Mouse (Mus musculus): ENCODE data around the gene Prrc2b. TPM values are rescaled to one million over a fixed set of nuclear protein-coding genes. Genes with fewer than 3 reads are reported as not detected.

The Prrc2b gene
- polyA plus RNA-seq, 1 experiment from 2014 or later = 52.8 TPM

- H3K27ac ChIP-seq (ENCODE audit: low read depth) = no peak overlapping the region
- H3K36me3 ChIP-seq (ENCODE audit: control insufficient read depth, insufficient read depth, low read length) = peaks cover 88% of the 10 kb centered on the region
- no peak for ATAC-seq (replicated peaks; ENCODE audit: low FRiP score, low TSS enrichment, low read depth)
Observed at GRCm38 (mm10) chr2:32189060-32189681, 38.3 kb downstream of the Prrc2b start.

GRCm38 (mm10) chr2:32190620-32191019 is 39.7 kb downstream of the Prrc2b start:
- no peak for ATAC-seq (replicated peaks; ENCODE audit: low FRiP score, low TSS enrichment, low read depth)
- Histone ChIP-seq H3K4me2 (ENCODE audit: low read length) (no peak overlapping the region), H3K36me3 (ENCODE audit: control insufficient read depth, insufficient read depth, low read length) (peaks cover 89% of the 10 kb centered on the region)

More at GRCm38 (mm10) chr2:32189060-32189681, 38.3 kb downstream of the Prrc2b start:
- Histone ChIP-seq H3K9me3 (ENCODE audit: control insufficient read depth, low read length) (no peaks in the 10 kb centered on the region), H3K4me1 (replicated peaks; ENCODE audit: control insufficient read depth, insufficient read depth, low read length) (no peaks in the 10 kb centered on the region), H3K4me2 (ENCODE audit: low read length) (no peak overlapping the region), H3K27me3 (replicated peaks; ENCODE audit: control insufficient read depth, insufficient read depth, low read length) (no peaks in the 10 kb centered on the region), H3K9ac (ENCODE audit: low read length) (no peak overlapping the region), H3K4me3 (ENCODE audit: low read depth, low read length) (no peak overlapping the region)
- WGBS = 87% methylated on average over 5 of the region's 5 CpGs
- no peak for DNase-seq (ENCODE audit: low spot score)

GRCm38 (mm10) chr2:32191872-32192507 is 41.1 kb downstream of the Prrc2b start:
- Histone ChIP-seq H3K9me3 (ENCODE audit: control insufficient read depth, low read length) (no peaks in the 10 kb centered on the region), H3K9ac (ENCODE audit: low read length) (no peak overlapping the region), H3K4me2 (ENCODE audit: low read length) (no peak overlapping the region), H3K4me3 (ENCODE audit: low read depth, low read length) (no peak overlapping the region), H3K27me3 (replicated peaks; ENCODE audit: control insufficient read depth, insufficient read depth, low read length) (no peaks in the 10 kb centered on the region), H3K36me3 (ENCODE audit: control insufficient read depth, insufficient read depth, low read length) (peaks cover 90% of the 10 kb centered on the region), H3K4me1 (replicated peaks; ENCODE audit: control insufficient read depth, insufficient read depth, low read length) (no peaks in the 10 kb centered on the region), H3K27ac (ENCODE audit: low read depth) (no peak overlapping the region)
- 77% methylated on average over 15 of the region's 18 CpGs for WGBS
- DNase-seq (ENCODE audit: low spot score) (peak; percentile 74), ATAC-seq (replicated peaks; ENCODE audit: low FRiP score, low TSS enrichment, low read depth) (no peak)

More at GRCm38 (mm10) chr2:32190620-32191019, 39.7 kb downstream of the Prrc2b start:
- 82% methylated on average over 1 of the region's 1 CpGs for WGBS
- no peaks in the 10 kb centered on the region for H3K27me3 ChIP-seq (replicated peaks; ENCODE audit: control insufficient read depth, insufficient read depth, low read length)
- no peak overlapping the region for H3K4me3 ChIP-seq (ENCODE audit: low read depth, low read length)
- no peaks in the 10 kb centered on the region for H3K9me3 ChIP-seq (ENCODE audit: control insufficient read depth, low read length)
- H3K9ac ChIP-seq (ENCODE audit: low read length) = no peak overlapping the region
- H3K27ac ChIP-seq (ENCODE audit: low read depth) = no peak overlapping the region
- DNase-seq (ENCODE audit: low spot score) = no peak
- H3K4me1 ChIP-seq (replicated peaks; ENCODE audit: control insufficient read depth, insufficient read depth, low read length) = no peaks in the 10 kb centered on the region

GRCm38 (mm10) chr2:32198977-32199376 is 48.1 kb downstream of the Prrc2b start:
- no peaks in the 10 kb centered on the region for H3K4me1 ChIP-seq (replicated peaks; ENCODE audit: control insufficient read depth, insufficient read depth, low read length)
- no peak overlapping the region for H3K4me3 ChIP-seq (ENCODE audit: low read depth, low read length)
- WGBS = 74% methylated on average over 11 of the region's 11 CpGs
- no peaks in the 10 kb centered on the region for H3K27me3 ChIP-seq (replicated peaks; ENCODE audit: control insufficient read depth, insufficient read depth, low read length)
- no peak overlapping the region for H3K9ac ChIP-seq (ENCODE audit: low read length)
- no peaks in the 10 kb centered on the region for H3K9me3 ChIP-seq (ENCODE audit: control insufficient read depth, low read length)
- H3K27ac ChIP-seq (ENCODE audit: low read depth) = no peak overlapping the region
- DNase-seq (ENCODE audit: low spot score) = no peak
- no peak for ATAC-seq (replicated peaks; ENCODE audit: low FRiP score, low TSS enrichment, low read depth)
- peaks cover 100% of the 10 kb centered on the region for H3K36me3 ChIP-seq (ENCODE audit: control insufficient read depth, insufficient read depth, low read length)
- H3K4me2 ChIP-seq (ENCODE audit: low read length) = no peak overlapping the region

GRCm38 (mm10) chr2:32200033-32200432 is 49.2 kb downstream of the Prrc2b start:
- no peak overlapping the region for H3K4me2 ChIP-seq (ENCODE audit: low read length)
- no peaks in the 10 kb centered on the region for H3K27me3 ChIP-seq (replicated peaks; ENCODE audit: control insufficient read depth, insufficient read depth, low read length)
- H3K27ac ChIP-seq (ENCODE audit: low read depth) = no peak overlapping the region
- H3K4me1 ChIP-seq (replicated peaks; ENCODE audit: control insufficient read depth, insufficient read depth, low read length) = no peaks in the 10 kb centered on the region
- H3K9me3 ChIP-seq (ENCODE audit: control insufficient read depth, low read length) = no peaks in the 10 kb centered on the region
- H3K4me3 ChIP-seq (ENCODE audit: low read depth, low read length) = no peak overlapping the region
- no peak overlapping the region for H3K9ac ChIP-seq (ENCODE audit: low read length)
- DNase-seq (ENCODE audit: low spot score) (no peak), ATAC-seq (replicated peaks; ENCODE audit: low FRiP score, low TSS enrichment, low read depth) (no peak)
- H3K36me3 ChIP-seq (ENCODE audit: control insufficient read depth, insufficient read depth, low read length) = peaks cover 98% of the 10 kb centered on the region
- WGBS = 89% methylated on average over 4 of the region's 4 CpGs

- WGBS = 83% methylated on average over 11 of the region's 11 CpGs
- no peak overlapping the region for H3K4me3 ChIP-seq (ENCODE audit: low read depth, low read length)
- H3K27me3 ChIP-seq (replicated peaks; ENCODE audit: control insufficient read depth, insufficient read depth, low read length) = no peaks in the 10 kb centered on the region
- H3K9ac ChIP-seq (ENCODE audit: low read length) = no peak overlapping the region
- no peaks in the 10 kb centered on the region for H3K4me1 ChIP-seq (replicated peaks; ENCODE audit: control insufficient read depth, insufficient read depth, low read length)
- no peak overlapping the region for H3K27ac ChIP-seq (ENCODE audit: low read depth)
- no peak overlapping the region for H3K4me2 ChIP-seq (ENCODE audit: low read length)
- DNase-seq (ENCODE audit: low spot score) (no peak), ATAC-seq (replicated peaks; ENCODE audit: low FRiP score, low TSS enrichment, low read depth) (no peak)
- H3K36me3 ChIP-seq (ENCODE audit: control insufficient read depth, insufficient read depth, low read length) = peaks cover 98% of the 10 kb centered on the region
- no peaks in the 10 kb centered on the region for H3K9me3 ChIP-seq (ENCODE audit: control insufficient read depth, low read length)
Observed at GRCm38 (mm10) chr2:32200712-32201111, 49.8 kb downstream of the Prrc2b start.

GRCm38 (mm10) chr2:32201527-32201926 is 50.6 kb downstream of the Prrc2b start:
- 64% methylated on average over 7 of the region's 7 CpGs for WGBS
- Histone ChIP-seq H3K9me3 (ENCODE audit: control insufficient read depth, low read length) (no peaks in the 10 kb centered on the region), H3K36me3 (ENCODE audit: control insufficient read depth, insufficient read depth, low read length) (peaks cover 98% of the 10 kb centered on the region), H3K4me2 (ENCODE audit: low read length) (no peak overlapping the region), H3K27me3 (replicated peaks; ENCODE audit: control insufficient read depth, insufficient read depth, low read length) (no peaks in the 10 kb centered on the region), H3K4me3 (ENCODE audit: low read depth, low read length) (no peak overlapping the region), H3K27ac (ENCODE audit: low read depth) (no peak overlapping the region), H3K9ac (ENCODE audit: low read length) (no peak overlapping the region), H3K4me1 (replicated peaks; ENCODE audit: control insufficient read depth, insufficient read depth, low read length) (no peaks in the 10 kb centered on the region)
- no peak for DNase-seq (ENCODE audit: low spot score)
- ATAC-seq (replicated peaks; ENCODE audit: low FRiP score, low TSS enrichment, low read depth) = no peak

- Histone ChIP-seq H3K27ac (ENCODE audit: low read depth) (no peak overlapping the region), H3K4me2 (ENCODE audit: low read length) (no peak overlapping the region), H3K9ac (ENCODE audit: low read length) (no peak overlapping the region), H3K4me3 (ENCODE audit: low read depth, low read length) (no peak overlapping the region), H3K27me3 (replicated peaks; ENCODE audit: control insufficient read depth, insufficient read depth, low read length) (no peaks in the 10 kb centered on the region), H3K36me3 (ENCODE audit: control insufficient read depth, insufficient read depth, low read length) (peaks cover 98% of the 10 kb centered on the region), H3K9me3 (ENCODE audit: control insufficient read depth, low read length) (no peaks in the 10 kb centered on the region), H3K4me1 (replicated peaks; ENCODE audit: control insufficient read depth, insufficient read depth, low read length) (no peaks in the 10 kb centered on the region)
- DNase-seq (ENCODE audit: low spot score) (no peak), ATAC-seq (replicated peaks; ENCODE audit: low FRiP score, low TSS enrichment, low read depth) (no peak)
- 92% methylated on average over 13 of the region's 13 CpGs for WGBS
Observed at GRCm38 (mm10) chr2:32203853-32204252, 53.0 kb downstream of the Prrc2b start.

GRCm38 (mm10) chr2:32207682-32208081 is 56.8 kb downstream of the Prrc2b start:
- Histone ChIP-seq H3K4me1 (replicated peaks; ENCODE audit: control insufficient read depth, insufficient read depth, low read length) (no peaks in the 10 kb centered on the region), H3K36me3 (ENCODE audit: control insufficient read depth, insufficient read depth, low read length) (peaks cover 98% of the 10 kb centered on the region), H3K9ac (ENCODE audit: low read length) (no peak overlapping the region), H3K27ac (ENCODE audit: low read depth) (no peak overlapping the region), H3K27me3 (replicated peaks; ENCODE audit: control insufficient read depth, insufficient read depth, low read length) (no peaks in the 10 kb centered on the region), H3K4me3 (ENCODE audit: low read depth, low read length) (no peak overlapping the region), H3K9me3 (ENCODE audit: control insufficient read depth, low read length) (no peaks in the 10 kb centered on the region), H3K4me2 (ENCODE audit: low read length) (no peak overlapping the region)
- no peak for DNase-seq (ENCODE audit: low spot score)
- no peak for ATAC-seq (replicated peaks; ENCODE audit: low FRiP score, low TSS enrichment, low read depth)
- WGBS = 93% methylated on average over 1 of the region's 1 CpGs

Measured in intestine, embryonic 14.5 days (tissue).